Mouse (Mus musculus): ENCODE data around the gene Commd6.
A peak's percentile ranks its signal among the peaks of the same experiment; 100 is the strongest.
"Not testable (repeated sequence)": the region's sequence is repeated elsewhere in the genome, so short reads cannot be mapped to it uniquely, and the experiment has no call there.

Commd6 gene

DNA sequence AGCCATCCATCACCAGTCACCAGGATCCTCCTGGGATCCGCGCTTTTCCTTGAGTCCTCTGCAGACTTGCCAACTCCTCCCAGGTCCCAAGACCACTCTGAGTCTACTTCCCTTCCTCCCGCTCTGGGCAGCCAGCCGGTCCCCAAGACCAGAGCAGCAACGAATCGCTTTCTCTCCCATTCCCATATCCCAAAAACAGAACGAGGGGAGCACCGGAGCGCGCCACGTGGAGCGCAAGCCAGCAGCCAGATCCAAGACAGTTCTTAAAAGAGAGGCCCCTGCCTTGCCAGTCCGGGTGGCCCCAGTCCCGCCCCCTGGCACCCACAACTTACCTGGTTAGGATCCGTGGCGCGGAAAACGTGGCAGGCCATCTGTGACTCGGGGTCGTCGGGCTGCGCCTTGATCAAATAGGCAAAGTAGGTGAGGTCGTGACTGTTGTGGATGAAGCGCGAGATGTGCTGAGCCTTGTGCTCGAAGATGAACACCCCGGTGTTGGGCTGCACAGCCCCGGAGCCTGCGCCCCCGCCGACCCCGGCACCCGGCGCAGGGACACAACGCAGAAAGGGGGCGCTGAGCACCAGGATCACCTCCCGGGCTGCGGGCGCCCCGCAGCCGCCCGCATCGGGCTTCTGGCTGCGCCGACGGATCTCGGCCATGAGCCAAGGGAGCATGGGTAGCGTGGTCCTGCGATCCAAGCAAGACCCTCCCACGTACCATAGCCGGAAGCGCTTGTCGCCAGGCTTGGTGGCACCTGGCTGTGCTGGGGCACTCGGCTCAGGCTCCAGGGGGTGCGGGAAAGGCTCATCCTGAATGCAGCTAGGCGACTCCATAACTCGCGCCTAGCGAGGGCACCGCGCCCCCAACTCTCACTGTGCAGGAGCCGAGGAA lies 32.6 kb downstream of the Commd6 start:
- peak; percentile 23 for DNase-seq

DNA sequence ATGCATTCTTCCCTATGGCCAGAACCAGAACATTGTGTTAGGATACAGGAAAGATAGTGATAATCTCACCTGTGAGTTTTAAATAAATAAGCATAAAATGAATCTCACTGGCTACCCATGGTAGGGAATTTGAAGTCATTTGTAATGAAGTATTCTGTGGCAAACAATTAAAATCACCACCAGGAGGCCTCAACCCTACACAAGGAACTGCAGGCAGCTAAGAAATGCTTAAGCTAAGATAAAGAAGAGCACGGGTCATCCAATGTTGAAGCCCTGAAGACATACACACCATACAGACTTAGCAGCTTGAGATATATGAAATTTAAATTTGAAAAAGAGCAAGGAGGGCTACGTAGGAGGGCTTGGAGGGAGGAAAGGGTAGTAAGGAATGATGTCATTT lies 34.6 kb downstream of the Commd6 start:
- no peak for DNase-seq

DNA sequence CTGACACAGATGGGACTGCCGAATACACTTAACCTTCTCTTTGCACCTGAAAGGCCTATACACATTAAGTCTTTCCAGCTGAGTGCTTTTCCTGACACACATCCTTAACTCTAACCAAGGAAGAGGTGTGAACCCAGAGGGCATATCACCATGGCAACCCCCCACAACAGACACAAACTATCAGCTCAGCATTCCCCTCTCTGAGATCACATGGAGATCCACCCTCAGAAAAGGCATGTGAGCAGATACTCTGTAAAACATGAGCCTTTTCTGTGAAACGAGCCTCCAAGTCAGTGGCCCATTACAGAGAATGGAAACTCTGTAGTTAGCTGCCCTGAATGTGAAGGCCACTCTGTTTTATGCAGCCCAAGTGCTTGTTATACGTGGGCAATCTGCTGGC lies 37.6 kb downstream of the Commd6 start:
- DNase-seq = no peak

DNA sequence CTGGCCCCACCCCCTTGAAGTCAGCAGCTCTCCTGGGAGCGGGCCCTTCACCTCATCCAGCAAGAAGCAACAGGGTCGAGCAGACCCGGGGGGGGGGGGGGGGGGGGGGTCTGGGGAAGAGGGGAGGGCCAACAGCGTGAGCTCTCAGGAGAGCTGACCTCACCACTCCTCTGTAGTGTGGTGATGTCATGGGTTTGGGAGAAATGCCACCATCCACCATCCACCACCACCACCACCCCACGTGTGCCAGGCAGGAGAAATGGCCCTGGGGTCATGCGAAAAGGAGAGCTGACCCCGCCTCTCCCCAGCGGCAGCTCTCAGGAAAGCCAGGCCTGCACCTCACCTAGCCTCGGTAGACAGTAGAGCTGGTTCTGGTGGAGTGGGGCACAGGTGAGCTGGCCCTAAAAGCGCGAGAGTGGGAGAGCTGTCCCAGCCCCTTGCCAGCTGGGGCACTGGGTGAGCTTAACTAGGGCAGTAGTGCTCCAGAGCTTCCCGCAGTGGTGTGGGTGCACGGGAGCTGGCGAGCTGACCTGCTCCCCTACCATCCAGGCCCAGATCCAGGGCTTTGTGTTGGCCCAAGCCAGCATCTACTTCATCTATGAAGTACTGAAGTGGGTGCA lies 43.3 kb downstream of the Commd6 start:
- DNase-seq = no peak

DNA sequence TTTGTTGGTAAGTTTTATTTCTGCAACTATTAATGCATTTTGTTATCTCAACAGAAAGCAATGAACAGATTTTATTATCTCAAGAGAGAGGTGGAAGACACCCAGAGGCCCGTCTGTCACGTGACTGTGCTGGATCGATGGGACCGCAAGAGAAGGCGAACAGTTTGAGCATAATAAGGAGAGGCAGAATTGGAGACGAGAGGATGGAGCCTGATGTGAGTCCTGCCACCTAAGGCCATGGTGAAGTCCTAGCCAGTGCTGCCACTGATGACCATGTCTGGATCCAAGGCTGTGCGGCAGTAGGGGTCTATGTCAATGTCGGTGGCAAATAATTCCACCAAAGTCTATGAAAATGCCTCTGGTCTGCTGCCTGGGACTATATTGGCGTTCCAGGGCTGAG lies 43.8 kb downstream of the Commd6 start:
- no peak for DNase-seq

DNA sequence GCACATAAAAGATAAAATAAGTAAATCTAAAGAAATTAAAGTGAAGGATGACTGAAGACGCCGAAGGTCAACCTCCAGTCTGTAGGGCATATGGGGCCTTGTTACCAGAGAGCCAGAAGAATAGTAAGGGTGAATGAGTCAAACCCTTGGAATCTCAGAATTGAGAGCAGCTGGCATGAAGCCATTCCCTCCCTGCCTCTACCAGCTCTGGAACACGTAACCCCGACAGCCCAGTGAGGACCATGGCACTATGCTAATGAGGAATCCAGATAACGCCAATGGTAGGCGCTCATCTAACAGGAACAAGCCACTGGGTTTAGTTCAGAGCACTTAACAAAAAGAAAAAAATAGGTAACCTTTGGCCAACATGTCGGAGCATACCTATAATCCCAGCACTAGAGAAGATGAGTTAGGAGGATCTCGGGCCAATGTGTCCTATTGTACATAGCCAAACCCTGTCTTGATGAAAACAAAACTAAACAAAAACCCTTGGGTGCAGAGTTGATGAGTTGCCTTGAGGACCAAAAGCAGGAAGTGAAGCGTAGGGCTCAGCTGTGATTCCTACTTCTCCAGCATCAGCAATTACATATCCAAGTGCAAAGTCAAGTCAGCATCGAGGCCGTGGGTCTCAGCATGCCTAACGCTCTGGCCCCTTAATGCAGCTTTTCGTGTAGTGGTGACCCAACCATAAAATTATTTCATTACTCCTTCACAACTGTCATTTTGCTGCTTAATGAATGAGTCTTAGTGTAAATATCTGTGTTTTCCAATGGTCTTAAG lies 45.0 kb downstream of the Commd6 start:
- DNase-seq = no peak

DNA sequence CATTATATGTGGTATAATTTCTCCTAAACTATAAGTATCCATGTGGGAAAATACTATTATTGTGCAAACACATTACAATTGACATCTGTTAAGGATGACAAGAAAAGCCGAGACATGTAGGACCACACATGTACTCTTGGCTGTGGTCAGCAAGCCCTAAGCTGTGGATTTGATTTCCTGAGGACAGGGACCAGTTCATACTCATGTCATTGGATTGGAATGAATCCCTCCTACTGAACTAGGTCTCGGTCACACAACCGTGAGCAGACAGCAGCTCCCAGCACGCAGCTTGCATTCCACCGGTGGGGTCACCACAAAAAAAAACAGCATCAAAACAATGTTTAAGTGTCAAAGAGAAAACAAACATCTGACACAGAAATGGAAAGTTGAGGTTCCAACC lies 46.5 kb downstream of the Commd6 start:
- no peak for DNase-seq

DNA sequence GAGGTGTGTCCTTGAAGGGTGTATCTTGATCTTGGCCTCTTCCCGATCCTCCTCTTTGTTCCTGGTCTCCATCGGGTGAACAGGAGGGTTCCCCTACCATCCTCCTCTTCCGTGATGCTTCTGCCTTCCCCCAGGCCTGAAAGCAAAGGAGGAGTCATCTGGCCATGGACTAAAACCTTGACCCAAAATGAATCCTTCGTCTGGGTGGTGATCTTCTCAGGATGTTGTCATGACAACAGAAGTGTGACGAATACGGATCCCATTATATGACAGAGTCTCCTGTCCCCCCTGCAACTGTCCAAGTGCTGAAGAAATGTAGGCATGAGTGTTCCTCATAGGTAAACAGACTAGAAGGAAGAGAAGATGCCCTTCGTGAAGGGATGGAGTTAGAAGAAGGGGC lies 47.1 kb downstream of the Commd6 start:
- no peak for DNase-seq

DNA sequence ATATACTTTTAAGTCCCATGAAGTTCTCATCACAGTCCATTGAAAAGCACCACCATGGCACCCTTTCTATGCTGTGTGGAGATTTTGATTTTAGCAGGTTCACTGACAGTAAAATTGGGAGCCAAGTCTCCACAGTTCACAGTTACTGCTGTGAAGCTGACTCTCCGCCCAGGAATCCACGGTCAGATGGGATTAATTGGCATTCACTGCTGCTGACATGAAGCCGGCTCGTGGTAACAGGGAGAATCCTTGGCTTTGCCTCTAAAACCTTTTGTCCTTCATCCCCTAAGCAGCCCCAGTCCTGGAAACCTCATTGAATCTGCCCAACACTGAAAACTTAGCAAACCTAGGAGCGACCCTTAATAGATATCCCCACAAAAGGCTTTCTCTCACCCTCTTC lies 49.4 kb downstream of the Commd6 start:
- DNase-seq = no peak

DNA sequence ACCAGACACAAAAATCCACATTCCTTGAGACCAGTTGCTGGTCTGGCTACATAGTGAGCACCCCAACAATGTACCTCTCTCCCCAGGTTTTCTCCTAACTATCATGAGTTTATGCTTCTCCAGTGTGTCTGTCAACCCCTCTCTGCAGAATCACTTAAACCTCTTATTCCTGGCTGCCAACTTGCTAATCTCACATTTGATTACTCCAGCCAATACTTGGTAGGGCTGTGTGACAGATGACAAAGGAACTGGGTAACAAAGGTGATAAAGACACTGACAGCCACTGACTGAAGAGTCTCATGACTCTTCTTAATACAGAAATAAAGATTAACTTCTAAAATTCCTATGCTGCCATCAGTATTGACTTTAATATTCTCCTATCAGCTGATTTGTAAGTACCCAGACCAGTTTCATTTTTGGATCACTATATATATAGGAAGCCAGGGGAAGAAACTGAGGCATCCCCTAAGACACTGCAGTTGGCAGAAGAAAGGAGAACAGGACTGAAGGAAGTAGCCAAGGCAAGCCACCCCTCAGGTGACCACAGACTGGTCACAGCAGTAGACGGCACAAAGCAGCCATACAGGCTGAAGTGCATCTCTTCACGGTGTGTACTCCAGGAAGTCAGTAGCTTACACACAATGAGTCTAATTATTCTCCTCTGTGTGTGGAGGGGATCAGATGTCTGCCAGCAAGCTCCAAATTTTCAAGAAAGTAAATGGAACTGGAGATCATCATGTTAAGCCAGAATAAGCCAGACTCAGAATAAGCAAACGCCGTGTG lies 52.1 kb downstream of the Commd6 start:
- DNase-seq = not testable (repeated sequence)

DNA sequence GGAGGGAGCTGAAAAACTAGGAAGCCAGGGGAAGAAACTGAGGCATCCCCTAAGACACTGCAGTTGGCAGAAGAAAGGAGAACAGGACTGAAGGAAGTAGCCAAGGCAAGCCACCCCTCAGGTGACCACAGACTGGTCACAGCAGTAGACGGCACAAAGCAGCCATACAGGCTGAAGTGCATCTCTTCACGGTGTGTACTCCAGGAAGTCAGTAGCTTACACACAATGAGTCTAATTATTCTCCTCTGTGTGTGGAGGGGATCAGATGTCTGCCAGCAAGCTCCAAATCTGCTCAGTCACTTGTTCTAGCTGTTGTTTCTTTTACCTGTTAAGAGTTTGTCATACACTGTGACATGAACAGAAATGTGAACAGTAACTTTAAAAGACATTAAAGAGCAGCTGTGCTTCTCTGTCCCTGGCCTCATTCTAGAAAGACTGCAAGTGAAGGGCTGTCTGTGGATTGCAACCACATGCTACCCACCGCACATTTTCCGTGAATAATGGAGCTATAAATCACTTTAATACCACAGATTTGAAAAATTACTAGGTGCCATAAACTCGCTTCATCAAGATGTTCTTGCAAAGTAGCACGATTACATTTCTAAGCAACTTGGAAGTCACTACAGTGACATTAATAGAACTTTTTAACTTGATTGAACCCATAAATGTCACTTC lies 53.0 kb downstream of the Commd6 start:
- DNase-seq = not testable (repeated sequence)

DNA sequence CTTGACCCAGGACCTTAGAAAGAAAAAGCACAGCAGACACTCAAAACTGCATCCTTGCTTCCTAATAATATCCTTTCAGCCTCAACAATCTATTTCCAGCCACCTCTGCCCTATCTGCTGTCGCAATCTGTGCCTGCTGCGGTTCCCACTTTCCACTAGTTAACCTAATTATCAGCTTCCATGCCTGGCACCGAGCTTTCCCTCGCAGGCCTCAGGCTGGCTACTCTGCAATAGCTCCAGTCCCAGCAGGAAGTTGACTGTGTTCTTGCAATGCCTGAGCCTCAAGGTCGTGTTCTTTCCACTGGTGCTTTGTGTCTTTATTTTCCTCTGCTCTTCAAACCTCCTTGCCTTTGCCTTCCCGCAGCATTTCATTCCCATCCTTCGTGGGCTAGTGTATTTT lies 54.4 kb downstream of the Commd6 start:
- DNase-seq = no peak

Data from right cerebral cortex, postnatal 14 days (tissue).